ENCODE assay signal across 8 mouse cellular contexts in genomic region chr10:13982769-13983381, GRCm38 (mm10). TPM values are rescaled to one million over a fixed set of nuclear protein-coding genes. Genes with fewer than 3 reads are reported as not detected.
A peak's percentile ranks its signal among the peaks of the same experiment; 100 is the strongest.
DNase-seq lines count a peak whose midpoint lies in the region; ATAC-seq and TF ChIP-seq lines count a peak whose summit lies in the region.

No protein-coding gene starts in this region.

- peak overlapping the region; percentile 54 for H3K4me3 ChIP-seq in intestine, postnatal 0 days (ENCODE audit: low read depth, low read length)
- H3K4me3 ChIP-seq in limb, embryonic 10.5 days = peak overlapping the region; percentile 62
- peak overlapping the region; percentile 50 for H3K4me3 ChIP-seq in midbrain, embryonic 11.5 days (ENCODE audit: low read depth, low read length)

- ATAC-seq in granulocyte monocyte progenitor cell, adult 5-6 weeks (replicated peaks; ENCODE audit: poor library complexity, severe bottlenecking) = peak; percentile 96
- peak; percentile 89 for ATAC-seq in intestine, postnatal 0 days
- peak; percentile 89 for ATAC-seq in midbrain, embryonic 11.5 days (ENCODE audit: low FRiP score)

- H3K9me3 ChIP-seq in intestine, postnatal 0 days (ENCODE audit: control insufficient read depth) = no peaks in the 10 kb centered on the region
- no peaks in the 10 kb centered on the region for H3K9me3 ChIP-seq in limb, embryonic 10.5 days (replicated peaks)
- no peaks in the 10 kb centered on the region for H3K9me3 ChIP-seq in midbrain, embryonic 11.5 days (ENCODE audit: control insufficient read depth, low read length)

- peak overlapping the region; percentile 84 for H3K4me2 ChIP-seq in intestine, postnatal 0 days (replicated peaks; ENCODE audit: low read depth)
- H3K4me2 ChIP-seq in midbrain, embryonic 11.5 days = peak overlapping the region; percentile 73

- peak; percentile 27; the same call in 1 of the 2 replicates for TF ChIP-seq CTCF in intestine, postnatal 0 days (IDR thresholded peaks at IDR 0.05; ENCODE audit: low read depth)

- 0 out of 2 replicates have a peak, but pooled peaks cover 4% of the 10 kb centered on the region for H3K4me1 ChIP-seq in intestine, postnatal 0 days (replicated peaks; ENCODE audit: control insufficient read depth, insufficient read depth, low read length)
- H3K4me1 ChIP-seq in limb, embryonic 10.5 days = peaks cover 10% of the 10 kb centered on the region
- peaks cover 7% of the 10 kb centered on the region; the same call in 1 of the 2 replicates for H3K4me1 ChIP-seq in midbrain, embryonic 11.5 days (ENCODE audit: control insufficient read depth, insufficient read depth, low read length)

- peak overlapping the region; percentile 99 for H3K27ac ChIP-seq in intestine, postnatal 0 days (ENCODE audit: low read depth, low read length)
- H3K27ac ChIP-seq in limb, embryonic 10.5 days = peak overlapping the region; percentile 90
- H3K27ac ChIP-seq in midbrain, embryonic 11.5 days (ENCODE audit: low read depth, low read length) = peak overlapping the region; percentile 75

- H3K27me3 ChIP-seq in intestine, postnatal 0 days (replicated peaks; ENCODE audit: control insufficient read depth, insufficient read depth, low read length) = no peaks in the 10 kb centered on the region
- no peaks in the 10 kb centered on the region for H3K27me3 ChIP-seq in limb, embryonic 10.5 days (ENCODE audit: low read depth, poor library complexity, severe bottlenecking)
- H3K27me3 ChIP-seq in midbrain, embryonic 11.5 days (ENCODE audit: control insufficient read depth, insufficient read depth, low read length) = no peaks in the 10 kb centered on the region

- DNase-seq in adrenal gland, adult 2 months = peak; percentile 92
- DNase-seq in embryo, embryonic 11.5 days (ENCODE audit: low read depth, low spot score) = peak; percentile 24
- peak; percentile 71 for DNase-seq in limb, embryonic 10.5 days (ENCODE audit: low spot score)
- peak; percentile 95 for DNase-seq in midbrain, embryonic 11.5 days (ENCODE audit: low spot score, missing footprints)
- peak; percentile 51 to 59 for DNase-seq in right cerebral cortex, postnatal 36 days (ENCODE audit: low spot score in 2 of 2)
- DNase-seq in urinary bladder, postnatal 4 days (ENCODE audit: low spot score in 2 of 2) = peak; percentile 66 to 69

- under 1% methylated on average over 34 of the region's 34 CpGs for WGBS in intestine, postnatal 0 days
- 2% methylated on average over 34 of the region's 34 CpGs for WGBS in limb, embryonic 10.5 days
- WGBS in midbrain, embryonic 11.5 days = under 1% methylated on average over 34 of the region's 34 CpGs

- no peaks in the 10 kb centered on the region for H3K36me3 ChIP-seq in intestine, postnatal 0 days (ENCODE audit: control insufficient read depth, insufficient read depth)
- H3K36me3 ChIP-seq in limb, embryonic 10.5 days = no peaks in the 10 kb centered on the region
- no peaks in the 10 kb centered on the region for H3K36me3 ChIP-seq in midbrain, embryonic 11.5 days (ENCODE audit: control insufficient read depth, insufficient read depth, low read length)

- peak overlapping the region; percentile 79 for H3K9ac ChIP-seq in intestine, postnatal 0 days (ENCODE audit: low read depth, low read length)
- peak overlapping the region; percentile 86 for H3K9ac ChIP-seq in midbrain, embryonic 11.5 days (ENCODE audit: low read length)

RNA-seq across cellular contexts. Expression of gene Hivep2, which starts 17.0 kb away (rescaled TPM):
- total RNA-seq in adrenal gland, adult 2 months (2021) = 10 to 100 TPM; 27.9 to 46.0 TPM
- polyA plus RNA-seq in adrenal gland, adult 2 months (2012; rRNA removed) = 4.8 and 5.5 TPM in 2 replicates
- total RNA-seq in granulocyte monocyte progenitor cell, adult 5-6 weeks (2014; fragmentation: Nextera tagmentation) = 1.4 and 5.4 TPM in 2 replicates
- 0.62 and 0.69 TPM in 2 replicates for total RNA-seq in granulocyte monocyte progenitor cell, adult 5-6 weeks (2017)
- 3.5 and 3.8 TPM in 2 replicates for polyA plus RNA-seq in intestine, postnatal 0 days (2015; fragmentation: Nextera tagmentation; extraction: Ambion mirVana)
- polyA plus RNA-seq in limb, embryonic 10.5 days (2016; fragmentation: Nextera tagmentation; extraction: Ambion mirVana) = 0.44 and 0.59 TPM in 2 replicates
- 5.4 and 6.5 TPM in 2 replicates for polyA plus RNA-seq in midbrain, embryonic 11.5 days (2014; fragmentation: Nextera tagmentation; extraction: Ambion mirVana)

Comparison
In these comparisons a context has a peak if more than half of its experiments do, and no peak if none do; other contexts are left out.
1. Peak in every context shown above with its lines: DNase-seq, ATAC-seq, H3K4me3 ChIP-seq and H3K27ac ChIP-seq.
2. DNase-seq: peak in every context shown above with its lines; median percentile 95 in midbrain, embryonic 11.5 days; 92 in adrenal gland, adult 2 months; 71 in limb, embryonic 10.5 days; 68 in urinary bladder, postnatal 4 days; 55 in right cerebral cortex, postnatal 36 days; 24 in embryo, embryonic 11.5 days.